Mouse (Mus musculus): Measurements from ENCODE around the gene 4930486L24Rik.

- TF ChIP-seq POLR2A (IDR thresholded peaks at IDR 0.05; ENCODE audit: control insufficient read depth in 1 of 2, insufficient read depth in 1 of 2, low read depth in 1 of 2, low read length in 2 of 2, poor library complexity in 1 of 2), result no peak
- no peak for TF ChIP-seq EP300 (IDR thresholded peaks at IDR 0.05; ENCODE audit: low read depth in 1 of 2, low read length in 2 of 2)
Measured at GRCm38 (mm10) chr13:60892301-60892700, 28.0 kb upstream of the 4930486L24Rik start.
